Mouse (Mus musculus) spleen, postnatal 10 days (tissue): ENCODE measurements around the gene Chrm3.

Experiments used
- DNase-seq, 2 experiments: peaks; one replicate each; pipeline ENCODE4 v3.0.0; 2021 to 2022; ENCODE audit warnings: low spot score in 2 of 2

Chrm3 gene

DNA sequence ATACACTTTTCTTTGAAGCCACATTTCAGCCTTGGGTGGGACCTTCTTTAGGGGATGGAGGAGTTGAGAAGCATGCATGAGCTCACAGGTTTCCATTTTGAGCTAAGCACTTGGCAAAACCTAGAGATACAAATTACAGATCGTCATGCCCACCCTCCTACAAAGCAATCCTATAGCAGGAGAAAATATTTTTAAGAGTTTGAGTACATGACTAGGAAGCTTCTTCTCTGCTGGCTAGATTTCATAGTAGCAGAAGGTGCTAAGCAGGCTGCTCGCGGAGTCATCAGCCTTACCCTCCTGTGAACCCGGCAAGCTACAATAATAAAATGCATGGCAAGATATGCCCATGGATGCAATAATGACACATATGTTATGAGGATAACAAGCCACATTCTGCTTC, 124.4 kb downstream of the Chrm3 start:
- no peak for DNase-seq

- no peak for DNase-seq
These were observed 125.1 kb downstream of the Chrm3 start for GRCm38 (mm10) chr13:10235391-10236169.

DNA sequence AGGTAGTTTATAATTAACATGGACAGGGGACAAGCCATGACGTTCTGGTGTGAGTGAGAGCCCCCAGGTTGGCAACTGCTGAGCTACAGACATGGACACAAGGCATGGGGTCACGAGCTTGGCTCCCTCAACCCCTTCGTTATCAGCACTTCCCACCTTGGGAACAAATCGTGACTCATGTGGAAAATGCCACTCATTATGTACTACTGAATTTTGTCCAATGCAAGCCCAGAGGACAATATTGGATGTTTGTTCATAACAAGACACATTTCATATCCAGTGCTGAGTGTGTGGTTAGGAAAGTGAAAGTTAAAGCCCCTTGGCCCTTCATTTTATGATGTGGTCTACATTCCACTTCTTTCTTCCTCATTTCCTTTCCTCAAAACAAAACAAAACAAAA, 140.2 kb downstream of the Chrm3 start:
- no peak for DNase-seq

GRCm38 (mm10) chr13:10212112-10212511, 148.5 kb downstream of the Chrm3 start:
- no peak for DNase-seq

DNA sequence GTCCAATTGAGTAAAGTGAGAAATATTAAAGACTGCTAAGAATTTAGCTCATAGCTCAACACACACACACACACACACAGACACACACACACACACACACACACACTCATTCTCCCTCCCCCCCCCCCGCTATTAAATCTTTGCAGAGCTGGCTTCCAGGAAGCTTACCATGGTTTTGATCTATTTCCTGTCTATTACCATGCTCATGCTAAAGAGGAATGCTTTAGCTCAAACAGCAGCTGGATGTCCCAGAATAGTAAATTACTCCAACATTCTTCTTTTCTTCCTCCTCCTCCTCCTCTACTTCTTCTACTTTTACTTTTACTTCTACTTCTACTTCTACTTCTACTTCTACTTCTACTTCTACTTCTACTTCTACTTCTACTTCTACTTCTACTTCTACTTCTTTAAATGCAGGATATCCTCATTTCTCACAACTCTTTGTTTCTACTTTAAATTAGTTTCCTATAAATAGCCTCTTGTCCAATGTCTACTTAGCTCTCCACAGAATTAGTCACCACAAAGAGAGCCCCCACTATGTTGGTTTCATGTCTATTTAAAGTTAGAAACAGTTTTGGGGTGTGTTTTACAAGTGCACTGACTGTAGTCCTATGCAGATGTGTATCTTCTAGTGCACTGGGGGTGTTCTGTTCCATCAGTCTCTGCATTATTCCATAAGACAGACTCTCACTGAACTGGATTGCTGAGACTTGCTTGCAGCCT, 150.0 kb downstream of the Chrm3 start:
- DNase-seq, result no peak

GRCm38 (mm10) chr13:10199206-10199956, 161.3 kb downstream of the Chrm3 start:
- DNase-seq, result no peak

DNA sequence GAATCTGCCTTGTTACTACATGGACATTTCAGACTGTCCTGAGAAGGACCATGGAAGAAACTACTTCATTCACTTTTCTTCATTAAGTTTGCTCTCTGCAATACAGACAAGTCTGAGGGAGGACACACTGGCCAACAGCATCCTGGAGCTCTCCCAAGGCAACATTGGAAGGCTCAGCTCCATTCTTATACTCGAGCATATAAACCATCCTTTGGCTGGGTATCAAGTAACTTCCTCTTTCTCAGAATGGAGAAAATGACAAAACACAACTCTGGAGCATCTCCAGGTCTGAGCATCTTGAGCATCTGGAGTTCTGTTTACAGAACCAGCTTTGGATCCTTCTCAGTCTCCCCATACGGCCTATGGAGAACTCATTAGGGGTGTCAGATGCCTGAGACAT, 170.8 kb downstream of the Chrm3 start:
- DNase-seq, result no peak

- DNase-seq, result no peak
These were observed 172.7 kb downstream of the Chrm3 start for GRCm38 (mm10) chr13:10187926-10188325.

GRCm38 (mm10) chr13:10183837-10184236, 176.8 kb downstream of the Chrm3 start:
- no peak for DNase-seq

GRCm38 (mm10) chr13:10182756-10183155, 177.9 kb downstream of the Chrm3 start:
- DNase-seq, result peak in 1 of 2 experiments; percentile 21

GRCm38 (mm10) chr13:10170529-10170928, 190.1 kb downstream of the Chrm3 start:
- no peak for DNase-seq

GRCm38 (mm10) chr13:10163354-10163753, 197.3 kb downstream of the Chrm3 start:
- no peak for DNase-seq

DNA sequence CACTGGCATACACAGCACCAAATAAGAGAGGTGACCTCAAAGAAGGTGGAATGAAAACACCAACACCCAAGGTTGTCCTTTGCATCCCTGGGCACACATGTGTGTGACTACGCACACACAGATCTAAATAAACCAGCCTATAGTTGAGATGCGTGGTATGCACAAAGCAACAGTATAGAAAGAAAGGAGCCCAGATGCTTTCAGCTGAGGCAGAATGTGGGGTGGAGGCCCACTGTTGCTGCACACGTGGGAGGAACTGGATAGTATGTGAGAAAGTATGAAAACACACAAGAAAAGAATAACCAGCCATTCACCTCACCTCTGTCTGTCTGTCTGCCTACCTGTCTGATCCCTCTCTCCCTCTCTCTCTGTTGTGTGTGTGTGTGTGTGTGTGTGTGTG, 203.2 kb downstream of the Chrm3 start:
- DNase-seq, result no peak

- DNase-seq, result no peak
These were observed 220.1 kb downstream of the Chrm3 start for GRCm38 (mm10) chr13:10140573-10140972.

DNA sequence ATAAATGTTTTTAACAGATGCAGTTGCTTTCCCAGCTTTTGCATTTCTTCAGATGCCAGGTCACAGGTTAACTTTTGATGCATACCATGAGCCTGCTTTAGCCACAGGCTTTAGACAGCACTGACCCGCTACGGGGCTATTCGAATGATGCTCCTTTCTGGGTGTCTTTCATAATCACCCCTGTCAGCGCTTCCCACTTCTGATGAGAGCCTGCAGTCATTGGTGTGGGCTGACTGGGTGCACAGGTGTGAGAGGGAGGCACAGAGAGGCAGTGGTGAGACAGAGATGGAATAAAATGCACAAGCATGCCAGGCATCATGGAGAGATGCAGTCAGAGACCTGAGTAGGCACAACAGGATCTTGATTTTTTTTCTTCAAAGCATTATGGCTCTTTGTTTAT, 221.8 kb downstream of the Chrm3 start:
- no peak for DNase-seq

DNA sequence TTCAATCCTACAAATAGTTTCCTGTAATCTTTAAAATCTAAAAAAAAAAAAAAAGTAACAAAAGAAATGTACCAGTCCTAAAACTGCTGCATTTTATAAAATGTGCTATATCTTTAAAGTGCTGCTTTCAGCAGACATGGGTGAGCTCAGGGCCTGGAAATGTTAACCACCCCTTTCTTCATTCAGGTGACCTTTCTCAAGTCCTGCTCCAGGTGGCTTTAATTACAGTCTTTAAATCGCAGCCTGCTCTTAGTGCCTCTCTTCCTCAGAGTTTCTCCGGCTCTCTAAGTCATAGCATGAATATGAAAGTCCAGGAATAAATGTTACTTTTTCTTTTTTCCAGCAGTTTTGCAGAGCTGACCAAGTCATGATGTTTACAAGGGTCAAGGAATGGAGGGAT, 229.6 kb downstream of the Chrm3 start:
- DNase-seq, result no peak

DNA sequence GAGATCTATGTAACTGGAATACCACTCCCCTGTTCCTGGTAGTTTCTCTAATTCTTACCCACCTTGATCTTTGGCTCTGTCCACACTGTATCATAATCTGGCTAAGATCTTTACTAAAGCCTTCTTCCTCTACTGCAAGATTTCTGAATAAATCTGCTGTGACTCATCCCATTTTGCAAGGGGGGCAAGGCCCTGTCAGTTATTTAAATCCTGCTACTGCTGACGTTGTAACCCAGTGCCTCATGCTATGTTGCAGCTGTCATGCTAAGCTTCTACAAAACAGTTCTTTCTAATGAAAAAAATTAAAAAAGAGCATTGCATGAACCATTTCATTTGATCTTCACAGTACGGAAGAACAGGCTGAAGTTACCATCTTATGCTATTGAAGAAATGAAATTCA, 248.4 kb downstream of the Chrm3 start:
- no peak for DNase-seq

- no peak for DNase-seq
These were observed 251.1 kb downstream of the Chrm3 start for GRCm38 (mm10) chr13:10109542-10109941.

GRCm38 (mm10) chr13:10107331-10107730, 253.3 kb downstream of the Chrm3 start:
- DNase-seq, result no peak

DNA sequence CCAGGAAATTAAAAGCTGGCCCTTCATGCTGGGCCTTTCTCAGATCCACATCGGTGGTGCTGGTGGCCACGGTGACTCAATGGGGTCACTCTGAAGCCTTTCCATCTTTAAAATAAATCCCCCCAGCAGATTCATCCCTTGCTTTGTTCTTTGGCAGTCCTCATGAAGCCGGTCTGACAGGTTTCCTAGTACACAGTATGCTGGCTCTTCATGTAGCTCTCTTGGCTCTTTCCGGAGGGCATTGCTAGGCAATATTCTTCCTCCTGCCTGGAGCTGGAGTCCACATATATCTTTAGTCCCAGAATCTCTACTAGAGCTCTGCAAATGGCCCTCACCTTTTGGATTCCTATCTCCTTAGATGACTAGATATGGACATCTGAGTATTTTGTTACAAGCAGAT, 269.9 kb downstream of the Chrm3 start:
- no peak for DNase-seq

DNA sequence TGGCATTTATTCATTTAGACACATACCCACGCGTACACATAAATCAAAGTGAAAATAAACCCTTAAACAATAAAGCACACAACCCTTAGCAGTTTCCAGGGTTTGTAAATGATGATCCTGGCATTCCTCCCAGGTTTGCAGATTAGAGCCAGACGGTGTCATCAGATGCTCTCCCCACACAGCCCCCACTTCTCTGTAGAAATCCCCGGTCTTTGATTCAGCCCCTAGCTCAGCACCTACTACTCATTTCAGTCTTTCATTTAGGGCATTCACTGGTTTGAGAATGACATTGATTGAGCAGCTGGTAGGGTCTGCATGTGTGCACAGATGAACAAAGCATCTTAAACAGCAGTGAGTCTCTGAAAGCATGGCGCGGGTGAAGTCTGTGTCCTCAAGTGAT, 274.3 kb downstream of the Chrm3 start:
- no peak for DNase-seq

GRCm38 (mm10) chr13:10081896-10082426, 278.7 kb downstream of the Chrm3 start:
- no peak for DNase-seq
